Mouse (Mus musculus) MEL (cell line): ENCODE measurements around the gene Acss3. TPM values are rescaled to one million over a fixed set of nuclear protein-coding genes. Genes with fewer than 3 reads are reported as not detected.

Experiments
- DNase-seq: peaks from one replicate; pipeline ENCODE4 v3.0.0; 2011; ENCODE audit warnings: low read depth, low spot score
- H3K27ac ChIP-seq: 2 replicates; pipeline ENCODE4 v1.5.1; 2012; ENCODE audit warnings: low read depth, mild to moderate bottlenecking, control low read depth, low read length, moderate library complexity; ENCODE audit not compliant: control insufficient read depth
- H3K27me3 ChIP-seq, 2 experiments: fragments of 150-350 bp in 1 of 2; sonication (generic) in 1 of 2; 2 replicates each; pipeline ENCODE4 v1.6.1; 2012; ENCODE audit warnings: low read length in 2 of 2, mild to moderate bottlenecking in 2 of 2, improper control_type of control experiment in 1 of 2, moderate library complexity in 1 of 2; ENCODE audit not compliant: insufficient read depth in 2 of 2, control insufficient read depth in 1 of 2
- H3K36me3 ChIP-seq, 2 experiments: 2 replicates each; pipeline ENCODE4 v1.6.1; 2012 to 2014; ENCODE audit warnings: low read length in 2 of 2, improper control_type of control experiment in 1 of 2, inconsistent platforms in 1 of 2, mild to moderate bottlenecking in 1 of 2; ENCODE audit not compliant: insufficient read depth in 2 of 2, control insufficient read depth in 1 of 2
- H3K4me1 ChIP-seq, 2 experiments: fragments of 150-350 bp in 1 of 2; sonication (generic) in 1 of 2; 2 replicates each; pipeline ENCODE4 v1.6.1; 2012; ENCODE audit warnings: low read length in 2 of 2, improper control_type of control experiment in 1 of 2, mild to moderate bottlenecking in 1 of 2; ENCODE audit not compliant: insufficient read depth in 2 of 2, control insufficient read depth in 1 of 2
- H3K4me3 ChIP-seq, 2 experiments: fragments of 150-350 bp in 1 of 2; sonication (generic) in 1 of 2; 2 replicates each; pipeline ENCODE4 v1.5.1; 2012; ENCODE audit warnings: low read depth in 2 of 2, low read length in 2 of 2, mild to moderate bottlenecking in 2 of 2, moderate library complexity in 2 of 2, control low read depth in 1 of 2, improper control_type of control experiment in 1 of 2; ENCODE audit not compliant: control insufficient read depth in 1 of 2, insufficient read depth in 1 of 2
- H3K79me2 ChIP-seq: 2 replicates; pipeline ENCODE4 v1.6.1; 2012; ENCODE audit warnings: mild to moderate bottlenecking, low read length, moderate library complexity; ENCODE audit not compliant: control insufficient read depth, poor library complexity, insufficient read depth
- H3K9ac ChIP-seq: 2 replicates; pipeline ENCODE4 v1.6.1; 2012; ENCODE audit warnings: low read depth, mild to moderate bottlenecking, control low read depth, low read length, moderate library complexity; ENCODE audit not compliant: control insufficient read depth, poor library complexity, severe bottlenecking
- H3K9me3 ChIP-seq: fragments of 150-350 bp; sonication (generic); replicated peaks from 2 replicates; pipeline ENCODE4 v1.6.1; 2012; ENCODE audit warnings: mild to moderate bottlenecking, low read length, improper control_type of control experiment, moderate library complexity; ENCODE audit not compliant: insufficient read depth
- CTCF ChIP-seq, 3 experiments: IDR thresholded peaks in 2 of 3; conservative IDR thresholded peaks in 1 of 3; 2 replicates each; pipeline ENCODE4 v1.5.1; 2011 to 2012; ENCODE audit warnings: low read length in 3 of 3, low read depth in 2 of 3, mild to moderate bottlenecking in 2 of 3, improper control_type of control experiment in 1 of 3, inconsistent platforms in 1 of 3, mixed read lengths in 1 of 3, moderate library complexity in 1 of 3; ENCODE audit not compliant: control insufficient read depth in 1 of 3, insufficient read depth in 1 of 3, poor library complexity in 1 of 3, severe bottlenecking in 1 of 3
- ELF1 ChIP-seq: IDR thresholded peaks from 2 replicates; pipeline ENCODE4 v1.6.1; 2014; ENCODE audit warnings: low read depth, mild to moderate bottlenecking, inconsistent platforms, low read length, improper control_type of control experiment, moderate library complexity
- ETS1 ChIP-seq: IDR thresholded peaks from 2 replicates; pipeline ENCODE4 v1.6.1; 2012; ENCODE audit warnings: low read depth, mild to moderate bottlenecking, inconsistent platforms, low read length, improper control_type of control experiment, moderate library complexity
- GABPA ChIP-seq: IDR thresholded peaks from 2 replicates; pipeline ENCODE4 v1.6.1; 2012; ENCODE audit warnings: low read depth, mild to moderate bottlenecking, inconsistent platforms, low read length, improper control_type of control experiment, moderate library complexity
- MAFK ChIP-seq: IDR thresholded peaks from 2 replicates; pipeline ENCODE4 v1.6.1; 2011; ENCODE audit warnings: low read depth, mild to moderate bottlenecking, low read length, improper control_type of control experiment, borderline replicate concordance
- MAX ChIP-seq: IDR thresholded peaks from 2 replicates; pipeline ENCODE4 v1.6.1; 2011; ENCODE audit warnings: low read length, improper control_type of control experiment
- MAZ ChIP-seq: IDR thresholded peaks from 2 replicates; pipeline ENCODE4 v1.6.1; 2012; ENCODE audit warnings: low read depth, mild to moderate bottlenecking, inconsistent platforms, low read length, improper control_type of control experiment
- MYC ChIP-seq: IDR thresholded peaks from 2 replicates; pipeline ENCODE4 v1.6.1; 2011; ENCODE audit warnings: low read depth, mild to moderate bottlenecking, low read length, improper control_type of control experiment, moderate library complexity
- POLR2AphosphoS2 ChIP-seq: IDR thresholded peaks from 2 replicates; pipeline ENCODE4 v1.6.1; 2011; ENCODE audit warnings: low read length, improper control_type of control experiment
- RCOR1 ChIP-seq: IDR thresholded peaks from 2 replicates; pipeline ENCODE4 v1.6.1; 2012; ENCODE audit warnings: low read depth, mild to moderate bottlenecking, inconsistent platforms, low read length, improper control_type of control experiment
- SMC3 ChIP-seq: IDR thresholded peaks from 2 replicates; pipeline ENCODE4 v1.6.1; 2011; ENCODE audit warnings: low read depth, low read length, improper control_type of control experiment
- TCF12 ChIP-seq: IDR thresholded peaks from 2 replicates; pipeline ENCODE4 v1.6.1; 2014; ENCODE audit warnings: low read depth, mild to moderate bottlenecking, inconsistent platforms, low read length, improper control_type of control experiment, moderate library complexity
- USF1 ChIP-seq: IDR thresholded peaks from 2 replicates; pipeline ENCODE4 v1.6.1; 2014; ENCODE audit warnings: low read depth, mild to moderate bottlenecking, inconsistent platforms, low read length, improper control_type of control experiment, moderate library complexity
- ZC3H11A ChIP-seq: IDR thresholded peaks from 2 replicates; pipeline ENCODE4 v1.6.1; 2012; ENCODE audit warnings: low read depth, mild to moderate bottlenecking, inconsistent platforms, low read length, improper control_type of control experiment
- ZKSCAN1 ChIP-seq: IDR thresholded peaks from 2 replicates; pipeline ENCODE4 v1.6.1; 2012; ENCODE audit warnings: low read depth, mild to moderate bottlenecking, inconsistent platforms, low read length, improper control_type of control experiment, moderate library complexity
- polyA plus RNA-seq, 2 experiments: library from polyadenylated mRNA; stranded (reverse) in 1 of 2; unstranded in 1 of 2; fragments of >175 nt in 1 of 2; fragments of >200 nt in 1 of 2; gene quantifications; 2 replicates each; pipeline versions ENCODE4 v1.2.1 to v1.2.4; 2012; ENCODE audit warnings: low replicate concordance in 2 of 2, low read depth in 1 of 2; ENCODE audit not compliant: insufficient read length in 2 of 2, insufficient read depth in 1 of 2, missing spikeins in 1 of 2
- total RNA-seq: library from RNA; depleted of rRNA; stranded (reverse); fragments of 300-350 nt; gene quantifications from 2 replicates; pipeline ENCODE4 v1.2.3, GENCODE M21; 2012

The Acss3 gene
- total and polyA plus RNA-seq, 3 experiments = not detected

DNA sequence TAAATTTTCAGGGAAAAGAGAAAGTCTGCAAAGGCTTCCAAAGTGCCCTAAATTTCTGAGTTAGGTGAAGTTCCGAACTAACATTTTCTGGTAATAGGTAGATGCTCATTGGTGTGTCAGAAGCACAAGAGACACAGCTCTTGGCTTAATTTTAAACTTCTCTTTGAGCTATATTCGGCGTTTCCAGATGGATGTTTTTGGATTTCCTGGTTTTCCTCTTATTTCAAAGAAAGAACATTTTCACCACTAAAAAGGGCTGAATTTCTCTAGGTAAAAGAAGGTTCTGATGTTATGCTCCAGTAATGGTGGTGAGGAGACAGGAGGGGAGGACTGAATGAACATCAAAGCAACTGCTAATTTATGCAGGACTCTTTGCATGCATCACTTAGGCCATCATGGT, 43.0 kb upstream of the Acss3 start:
- Histone ChIP-seq H3K27me3 (no peaks in the 10 kb centered on the region), H3K36me3 (no peaks in the 10 kb centered on the region), H3K9ac (no peak overlapping the region), H3K9me3 (no peaks in the 10 kb centered on the region), H3K4me3 (no peak overlapping the region), H3K4me1 (no peaks in the 10 kb centered on the region)
- TF ChIP-seq MAZ = no peak
- no peak for TF ChIP-seq POLR2AphosphoS2
- no peak for TF ChIP-seq SMC3
- no peak for TF ChIP-seq ETS1
- no peak for TF ChIP-seq ELF1
- no peak for TF ChIP-seq MAFK
- no peak for TF ChIP-seq GABPA
- no peak for TF ChIP-seq MYC
- no peak for TF ChIP-seq RCOR1
- no peak for TF ChIP-seq CTCF (IDR thresholded peaks at IDR 0.05 in 2 of 3, conservative IDR thresholded peaks at IDR 0.05 in 1 of 3; ENCODE audit: control insufficient read depth in 1 of 3, insufficient read depth in 1 of 3, low read depth in 2 of 3, low read length in 3 of 3, poor library complexity in 1 of 3, severe bottlenecking in 1 of 3)
- TF ChIP-seq, all 39 proteins: peak for 0
- Histone ChIP-seq H3K79me2 (no peaks in the 10 kb centered on the region), H3K27ac (no peak overlapping the region)
- DNase-seq = no peak

- Histone ChIP-seq H3K27me3 (no peaks in the 10 kb centered on the region), H3K79me2 (no peaks in the 10 kb centered on the region), H3K4me3 (no peak overlapping the region), H3K36me3 (no peaks in the 10 kb centered on the region), H3K9ac (no peak overlapping the region), H3K9me3 (no peaks in the 10 kb centered on the region), H3K4me1 (no peaks in the 10 kb centered on the region)
- DNase-seq = no peak
- TF ChIP-seq MAFK (peak; percentile 70; the same call in 1 of the 2 replicates), ELF1 (no peak)
- TF ChIP-seq, all 39 proteins: peak for 1
- H3K27ac ChIP-seq = no peak overlapping the region
Measured at GRCm38 (mm10) chr10:107148759-107149158, 25.3 kb upstream of the Acss3 start.

GRCm38 (mm10) chr10:107144016-107144415, 20.5 kb upstream of the Acss3 start:
- Histone ChIP-seq H3K27ac (no peak overlapping the region), H3K9me3 (no peaks in the 10 kb centered on the region), H3K36me3 (no peaks in the 10 kb centered on the region), H3K4me1 (no peaks in the 10 kb centered on the region), H3K4me3 (no peak overlapping the region), H3K79me2 (no peaks in the 10 kb centered on the region), H3K9ac (no peak overlapping the region), H3K27me3 (no peaks in the 10 kb centered on the region)
- DNase-seq = no peak
- TF ChIP-seq ZKSCAN1 = no peak
- TF ChIP-seq MYC = no peak
- no peak for TF ChIP-seq ELF1
- TF ChIP-seq SMC3 = no peak
- no peak for TF ChIP-seq USF1
- no peak for TF ChIP-seq MAX
- TF ChIP-seq TCF12 = no peak
- TF ChIP-seq ZC3H11A = no peak
